Mouse (Mus musculus) heart, embryonic 12.5 days (tissue): ENCODE results near the gene Gna14. TPM values are rescaled to one million over a fixed set of nuclear protein-coding genes. Genes with fewer than 3 reads are reported as not detected.
A peak's percentile ranks its signal among the peaks of the same experiment; 100 is the strongest.

Source experiments
- ATAC-seq: fragments of 200-750 bp; cut with Nextera tagmentation; 2 replicates; pipeline ENCODE4 v1.8.0; 2017; ENCODE audit warnings: moderate TSS enrichment, moderate library complexity; ENCODE audit not compliant: insufficient number of reproducible peaks, low FRiP score
- H3K27ac ChIP-seq: fragments of 300-500 bp; sonication (generic); 2 replicates; pipeline ENCODE4 v1.5.1; 2016; ENCODE audit warnings: mild to moderate bottlenecking, moderate library complexity; ENCODE audit not compliant: poor library complexity, severe bottlenecking
- H3K27me3 ChIP-seq: fragments of 300-500 bp; sonication (generic); replicated peaks from 2 replicates; pipeline ENCODE4 v1.6.1; 2016; ENCODE audit warnings: mild to moderate bottlenecking, moderate library complexity
- H3K36me3 ChIP-seq: fragments of 300-500 bp; sonication (generic); 2 replicates; pipeline ENCODE4 v1.6.1; 2016; ENCODE audit warnings: mild to moderate bottlenecking, moderate library complexity
- H3K4me1 ChIP-seq: fragments of 300-500 bp; sonication (generic); replicated peaks from 2 replicates; pipeline ENCODE4 v1.6.1; 2016; ENCODE audit warnings: mild to moderate bottlenecking
- H3K4me2 ChIP-seq: fragments of 300-500 bp; sonication (generic); 2 replicates; pipeline ENCODE4 v1.6.1; 2016; ENCODE audit warnings: mild to moderate bottlenecking, moderate library complexity
- H3K4me3 ChIP-seq: fragments of 300-500 bp; sonication (generic); 2 replicates; pipeline ENCODE4 v1.5.1; 2016; ENCODE audit warnings: mild to moderate bottlenecking
- H3K9ac ChIP-seq: fragments of 300-500 bp; sonication (generic); 2 replicates; pipeline ENCODE4 v1.6.1; 2016; ENCODE audit warnings: mild to moderate bottlenecking, moderate library complexity
- H3K9me3 ChIP-seq: fragments of 300-500 bp; sonication (generic); replicated peaks from 2 replicates; pipeline ENCODE4 v1.6.1; 2016; ENCODE audit warnings: mild to moderate bottlenecking, moderate library complexity
- WGBS: fragments of 180-500 bp; shearing (Covaris S2); methylation state at CpG from one replicate; pipeline ENCODE4 v1.1.7; 2016; 5-methylcytosine and 5-hydroxymethylcytosine counted together
- polyA plus RNA-seq: library from polyadenylated mRNA; unstranded; fragments of >200 nt; fragmentation: Nextera tagmentation; extraction: Ambion mirVana; gene quantifications from 2 replicates; pipeline ENCODE4 v1.2.1, GENCODE M21; 2016

Gene Gna14
- polyA plus RNA-seq, 1 experiment from 2014 or later = 0.79 TPM

- Histone ChIP-seq H3K27ac (no peak overlapping the region), H3K36me3 (no peaks in the 10 kb centered on the region), H3K27me3 (peaks cover 4% of the 10 kb centered on the region; the same call in 1 of the 2 replicates), H3K4me2 (no peak overlapping the region), H3K9me3 (no peaks in the 10 kb centered on the region), H3K9ac (no peak overlapping the region), H3K4me1 (peaks cover 3% of the 10 kb centered on the region; the same call in 1 of the 2 replicates), H3K4me3 (no peak overlapping the region)
- ATAC-seq = no peak
Observed at GRCm38 (mm10) chr19:16593975-16594317, 158.4 kb downstream of the Gna14 start.

- H3K27me3 ChIP-seq = peaks cover 4% of the 10 kb centered on the region; the same call in 1 of the 2 replicates
- H3K36me3 ChIP-seq = no peaks in the 10 kb centered on the region
- no peak overlapping the region for H3K27ac ChIP-seq
- no peak overlapping the region for H3K4me3 ChIP-seq
- no peak for ATAC-seq
- no peak overlapping the region for H3K4me2 ChIP-seq
- no peaks in the 10 kb centered on the region for H3K9me3 ChIP-seq
- H3K9ac ChIP-seq = no peak overlapping the region
- H3K4me1 ChIP-seq = peaks cover 5% of the 10 kb centered on the region; the same call in 1 of the 2 replicates
- WGBS = 76% methylated on average over 6 of the region's 6 CpGs
Observed at GRCm38 (mm10) chr19:16597216-16597615, 161.7 kb downstream of the Gna14 start.

GRCm38 (mm10) chr19:16598653-16599297, 163.2 kb downstream of the Gna14 start:
- H3K9ac ChIP-seq = no peak overlapping the region
- ATAC-seq = 0 out of 2 replicates have a peak, but pooled peaks have one; percentile 48
- no peak overlapping the region for H3K27ac ChIP-seq
- H3K27me3 ChIP-seq = peaks cover 4% of the 10 kb centered on the region; the same call in 1 of the 2 replicates
- peak overlapping the region; percentile 46 for H3K4me2 ChIP-seq
- H3K4me3 ChIP-seq = no peak overlapping the region
- WGBS = 31% methylated on average over 11 of the region's 11 CpGs
- no peaks in the 10 kb centered on the region for H3K36me3 ChIP-seq
- H3K4me1 ChIP-seq = peaks cover 5% of the 10 kb centered on the region; the same call in 1 of the 2 replicates
- no peaks in the 10 kb centered on the region for H3K9me3 ChIP-seq

GRCm38 (mm10) chr19:16599298-16599970, 163.9 kb downstream of the Gna14 start:
- ATAC-seq = no peak
- Histone ChIP-seq H3K27me3 (peaks cover 4% of the 10 kb centered on the region; the same call in 1 of the 2 replicates), H3K4me3 (no peak overlapping the region), H3K36me3 (no peaks in the 10 kb centered on the region), H3K9ac (no peak overlapping the region), H3K27ac (no peak overlapping the region), H3K4me2 (peak overlapping the region; percentile 46), H3K9me3 (no peaks in the 10 kb centered on the region), H3K4me1 (peaks cover 5% of the 10 kb centered on the region; the same call in 1 of the 2 replicates)
- 22% methylated on average over 9 of the region's 9 CpGs for WGBS

- ATAC-seq = no peak
- no peaks in the 10 kb centered on the region for H3K36me3 ChIP-seq
- H3K27me3 ChIP-seq = peaks cover 4% of the 10 kb centered on the region; the same call in 1 of the 2 replicates
- H3K4me3 ChIP-seq = no peak overlapping the region
- H3K9ac ChIP-seq = no peak overlapping the region
- no peaks in the 10 kb centered on the region for H3K9me3 ChIP-seq
- H3K4me2 ChIP-seq = no peak overlapping the region
- H3K27ac ChIP-seq = no peak overlapping the region
- peaks cover 5% of the 10 kb centered on the region; the same call in 1 of the 2 replicates for H3K4me1 ChIP-seq
- 81% methylated on average over 8 of the region's 8 CpGs for WGBS
Observed at GRCm38 (mm10) chr19:16602026-16602425, 166.5 kb downstream of the Gna14 start.

- H3K27ac ChIP-seq = no peak overlapping the region
- H3K9me3 ChIP-seq = no peaks in the 10 kb centered on the region
- H3K4me2 ChIP-seq = no peak overlapping the region
- H3K9ac ChIP-seq = no peak overlapping the region
- H3K36me3 ChIP-seq = no peaks in the 10 kb centered on the region
- WGBS = 90% methylated on average over 6 of the region's 6 CpGs
- no peak overlapping the region for H3K4me3 ChIP-seq
- no peaks in the 10 kb centered on the region for H3K27me3 ChIP-seq
- no peak for ATAC-seq
- H3K4me1 ChIP-seq = no peaks in the 10 kb centered on the region
Observed at GRCm38 (mm10) chr19:16607634-16608033, 172.1 kb downstream of the Gna14 start.

- ATAC-seq = no peak
- no peak overlapping the region for H3K27ac ChIP-seq
- no peak overlapping the region for H3K4me3 ChIP-seq
- 81% methylated on average over 4 of the region's 4 CpGs for WGBS
- no peaks in the 10 kb centered on the region for H3K9me3 ChIP-seq
- H3K36me3 ChIP-seq = no peaks in the 10 kb centered on the region
- H3K9ac ChIP-seq = no peak overlapping the region
- peaks cover 10% of the 10 kb centered on the region for H3K4me1 ChIP-seq
- H3K4me2 ChIP-seq = no peak overlapping the region
- no peaks in the 10 kb centered on the region for H3K27me3 ChIP-seq
Observed at GRCm38 (mm10) chr19:16623154-16623553, 187.6 kb downstream of the Gna14 start.

GRCm38 (mm10) chr19:16624994-16625393, 189.4 kb downstream of the Gna14 start:
- no peak overlapping the region for H3K9ac ChIP-seq
- H3K27ac ChIP-seq = no peak overlapping the region
- H3K36me3 ChIP-seq = no peaks in the 10 kb centered on the region
- H3K4me2 ChIP-seq = no peak overlapping the region
- no peak for ATAC-seq
- peaks cover 10% of the 10 kb centered on the region for H3K4me1 ChIP-seq
- H3K9me3 ChIP-seq = no peaks in the 10 kb centered on the region
- H3K27me3 ChIP-seq = no peaks in the 10 kb centered on the region
- no peak overlapping the region for H3K4me3 ChIP-seq

- Histone ChIP-seq H3K4me2 (peak overlapping the region; percentile 53), H3K27ac (no peak overlapping the region)
- peak; percentile 88 for ATAC-seq
Observed at GRCm38 (mm10) chr19:16625610-16626395, 190.2 kb downstream of the Gna14 start.

More at GRCm38 (mm10) chr19:16625610-16626395, 190.2 kb downstream of the Gna14 start:
- 11% methylated on average over 14 of the region's 14 CpGs for WGBS
- Histone ChIP-seq H3K36me3 (no peaks in the 10 kb centered on the region), H3K4me1 (peaks cover 10% of the 10 kb centered on the region), H3K9me3 (no peaks in the 10 kb centered on the region), H3K27me3 (no peaks in the 10 kb centered on the region), H3K4me3 (0 out of 2 replicates have a peak overlapping the region, but pooled peaks have one; percentile 13), H3K9ac (0 out of 2 replicates have a peak overlapping the region, but pooled peaks have one; percentile 24)
